Mouse (Mus musculus): ENCODE measurements at regions not wholly inside any gene's neighbourhood (a gene's known extent, or its start where the extent isn't known, plus 50 kb on each side); places are given as distances from the start of the nearest gene placed in this dataset.

- intact Hi-C loops (cut with DNase I): no loop called here
- no peak overlapping the region for H3K27ac ChIP-seq
- no peak for DNase-seq
- H3K4me3 ChIP-seq: no peak overlapping the region
- TF ChIP-seq CTCF (IDR thresholded peaks at IDR 0.05): no peak
Measured at GRCm38 (mm10) chr13:99605866-99606605, 89.7 kb upstream of the Map1b start.

- TF ChIP-seq CTCF (IDR thresholded peaks at IDR 0.05): no peak
- intact Hi-C loops (cut with DNase I): no loop called here
- no peak for DNase-seq
- H3K27ac ChIP-seq: no peak overlapping the region
- H3K4me3 ChIP-seq: no peak overlapping the region
Measured at GRCm38 (mm10) chr13:99597891-99598290, 81.6 kb upstream of the Map1b start.

- intact Hi-C loops (cut with DNase I): no loop called here
- TF ChIP-seq CTCF (IDR thresholded peaks at IDR 0.05): no peak
- DNase-seq: no peak
- Histone ChIP-seq H3K27ac (no peak overlapping the region), H3K4me3 (no peak overlapping the region)
Measured at GRCm38 (mm10) chr13:99593846-99594813, 77.8 kb upstream of the Map1b start.

- intact Hi-C loops (cut with DNase I): no loop called here
- DNase-seq: no peak
- Histone ChIP-seq H3K4me3 (no peak overlapping the region), H3K27ac (no peak overlapping the region)
- no peak for TF ChIP-seq CTCF (IDR thresholded peaks at IDR 0.05)
Measured at GRCm38 (mm10) chr13:99593243-99593635, 76.9 kb upstream of the Map1b start.

GRCm38 (mm10) chr13:99592596-99593242 lies 76.4 kb upstream of the Map1b start:
- Histone ChIP-seq H3K4me3 (no peak overlapping the region), H3K27ac (no peak overlapping the region)
- intact Hi-C loops (cut with DNase I): no loop called here
- peak; percentile 23 for DNase-seq
- no peak for TF ChIP-seq CTCF (IDR thresholded peaks at IDR 0.05)

- TF ChIP-seq CTCF (IDR thresholded peaks at IDR 0.05): no peak
- H3K4me3 ChIP-seq: no peak overlapping the region
- H3K27ac ChIP-seq: no peak overlapping the region
- intact Hi-C loops (cut with DNase I): no loop called here
- DNase-seq: no peak
Measured at GRCm38 (mm10) chr13:99588646-99589045, 72.3 kb upstream of the Map1b start.

- no peak for TF ChIP-seq CTCF (IDR thresholded peaks at IDR 0.05)
- no peak overlapping the region for H3K4me3 ChIP-seq
- H3K27ac ChIP-seq: no peak overlapping the region
- no peak for DNase-seq
- intact Hi-C loops (cut with DNase I): no loop called here
Measured at GRCm38 (mm10) chr13:99583841-99584240, 67.5 kb upstream of the Map1b start.

GRCm38 (mm10) chr13:99580296-99580695 lies 64.0 kb upstream of the Map1b start:
- H3K27ac ChIP-seq: no peak overlapping the region
- no peak for DNase-seq
- no peak overlapping the region for H3K4me3 ChIP-seq
- intact Hi-C loops (cut with DNase I): no loop called here
- TF ChIP-seq CTCF (IDR thresholded peaks at IDR 0.05): no peak

- TF ChIP-seq CTCF (IDR thresholded peaks at IDR 0.05): no peak
- Histone ChIP-seq H3K4me3 (no peak overlapping the region), H3K27ac (no peak overlapping the region)
- intact Hi-C loops (cut with DNase I): no loop called here
- DNase-seq: no peak
Measured at GRCm38 (mm10) chr13:99579596-99580175, 63.3 kb upstream of the Map1b start.

- Histone ChIP-seq H3K4me3 (no peak overlapping the region), H3K27ac (no peak overlapping the region)
- no peak for TF ChIP-seq CTCF (IDR thresholded peaks at IDR 0.05)
- intact Hi-C loops (cut with DNase I): no loop called here
- DNase-seq: no peak
Measured at GRCm38 (mm10) chr13:99577686-99578085, 61.3 kb upstream of the Map1b start.

GRCm38 (mm10) chr13:99573021-99573420 lies 56.7 kb upstream of the Map1b start:
- TF ChIP-seq CTCF (IDR thresholded peaks at IDR 0.05): no peak
- no peak for DNase-seq
- Histone ChIP-seq H3K4me3 (no peak overlapping the region), H3K27ac (no peak overlapping the region)
- intact Hi-C loops (cut with DNase I): no loop called here

- no peak overlapping the region for H3K4me3 ChIP-seq
- no peak overlapping the region for H3K27ac ChIP-seq
- intact Hi-C loops (cut with DNase I): no loop called here
- no peak for TF ChIP-seq CTCF (IDR thresholded peaks at IDR 0.05)
- no peak for DNase-seq
Measured at GRCm38 (mm10) chr13:99572381-99572780, 56.0 kb upstream of the Map1b start.

All from gastrocnemius, adult 2 months (tissue).